8 mouse cellular contexts compared by ENCODE assay signal in the genomic region with DNA sequence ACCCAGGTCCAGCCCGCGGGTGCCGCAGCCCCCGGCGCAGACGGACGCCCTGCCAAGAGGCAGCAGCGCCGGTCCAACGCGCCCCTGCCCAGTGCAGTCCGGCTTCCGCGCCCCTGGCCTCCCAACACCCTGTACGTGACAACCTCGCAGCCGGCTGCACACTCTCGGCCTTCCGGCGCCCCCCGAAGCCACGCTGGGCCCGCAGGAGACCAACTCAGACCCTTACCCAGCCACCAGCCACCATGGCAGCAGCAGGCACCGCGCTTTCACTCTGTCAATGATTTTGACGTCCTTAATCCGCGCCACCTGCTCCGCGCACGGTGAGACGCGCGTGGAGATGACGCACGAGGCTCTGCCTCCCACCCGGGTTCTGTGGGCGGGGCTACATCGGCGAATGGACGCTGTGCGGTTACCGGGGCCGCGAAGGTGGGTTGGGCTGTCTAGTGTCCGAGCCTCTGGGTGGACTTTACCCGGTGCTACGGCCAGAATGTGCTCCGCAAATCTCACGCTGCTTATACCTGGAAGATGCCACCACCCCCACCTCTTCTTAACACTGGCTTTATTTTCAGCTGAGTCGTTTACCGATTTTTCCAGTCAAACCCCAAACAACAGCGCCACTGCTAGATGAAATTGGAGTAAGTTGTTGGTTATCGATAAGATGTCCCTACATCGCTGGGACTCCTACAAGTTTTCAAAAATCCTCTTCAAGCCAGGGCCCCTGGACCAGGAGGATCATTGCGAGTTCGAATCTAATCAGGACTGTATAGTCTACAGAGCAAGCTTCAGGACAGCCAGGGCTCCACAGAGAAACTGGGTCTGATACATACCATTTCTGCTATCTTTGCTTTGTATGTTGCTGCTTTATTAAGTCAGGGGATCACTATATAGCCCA. TPM values are rescaled to one million over a fixed set of nuclear protein-coding genes. Genes with fewer than 3 reads are reported as not detected.
DNase-seq lines count a peak whose midpoint lies in the region; ATAC-seq and TF ChIP-seq lines count a peak whose summit lies in the region.

Gene Rmdn3, minus strand, starts transcription at position 354 of the 892 bp plus-strand sequence.

- H3K4me1 ChIP-seq in erythroblast, embryonic 14.5 days (ENCODE audit: control insufficient read depth), result peaks cover 56% of the 10 kb centered on the region
- H3K4me1 ChIP-seq in heart, embryonic 12.5 days (replicated peaks), result peaks cover 36% of the 10 kb centered on the region
- peaks cover 11% of the 10 kb centered on the region; the same call in 1 of the 2 replicates for H3K4me1 ChIP-seq in kidney, postnatal 0 days (replicated peaks; ENCODE audit: insufficient read depth, low read length)
- peaks cover 23% of the 10 kb centered on the region for H3K4me1 ChIP-seq in liver, embryonic 11.5 days (replicated peaks; ENCODE audit: control insufficient read depth, insufficient read depth, low read length)
- H3K4me1 ChIP-seq in stomach, embryonic 14.5 days (ENCODE audit: control insufficient read depth, insufficient read depth, low read length), result peaks cover 9% of the 10 kb centered on the region

- peak within 1 kb of the TSS; percentile 98 for H3K9ac ChIP-seq in heart, embryonic 12.5 days
- peak within 1 kb of the TSS; percentile 89 for H3K9ac ChIP-seq in kidney, postnatal 0 days (ENCODE audit: low read depth, low read length)
- peak within 1 kb of the TSS; percentile 91 for H3K9ac ChIP-seq in liver, embryonic 11.5 days (ENCODE audit: low read depth, low read length)
- H3K9ac ChIP-seq in stomach, embryonic 14.5 days (replicated peaks; ENCODE audit: low read depth, low read length), result peak within 1 kb of the TSS; percentile 71

- H3K4me2 ChIP-seq in heart, embryonic 12.5 days, result peak within 1 kb of the TSS; percentile 96
- H3K4me2 ChIP-seq in kidney, postnatal 0 days (ENCODE audit: low read length), result peak within 1 kb of the TSS; percentile 88
- peak within 1 kb of the TSS; percentile 73 for H3K4me2 ChIP-seq in liver, embryonic 11.5 days
- peak within 1 kb of the TSS; percentile 97 for H3K4me2 ChIP-seq in stomach, embryonic 14.5 days (replicated peaks; ENCODE audit: low read depth, low read length)

- peak within 1 kb of the TSS; percentile 97 for H3K4me3 ChIP-seq in C2C12 (ENCODE audit: insufficient read depth, poor library complexity, severe bottlenecking)
- peak within 1 kb of the TSS; percentile 79 for H3K4me3 ChIP-seq in erythroblast, embryonic 14.5 days (replicated peaks)
- peak within 1 kb of the TSS; percentile 97 for H3K4me3 ChIP-seq in heart, embryonic 12.5 days
- peak within 1 kb of the TSS; percentile 80 for H3K4me3 ChIP-seq in kidney, postnatal 0 days (replicated peaks; ENCODE audit: low read depth, low read length)
- H3K4me3 ChIP-seq in liver, embryonic 11.5 days (ENCODE audit: low read depth, low read length), result peak within 1 kb of the TSS; percentile 94
- peak within 1 kb of the TSS; percentile 81 for H3K4me3 ChIP-seq in stomach, embryonic 14.5 days (ENCODE audit: low read depth, low read length)

- H3K27me3 ChIP-seq in C2C12 (ENCODE audit: control insufficient read depth, insufficient read depth, insufficient read length), result no peaks in the 10 kb centered on the region
- peaks cover 12% of the 10 kb centered on the region for H3K27me3 ChIP-seq in erythroblast, embryonic 14.5 days (ENCODE audit: control insufficient read depth)
- no peaks in the 10 kb centered on the region for H3K27me3 ChIP-seq in heart, embryonic 12.5 days (replicated peaks)
- no peaks in the 10 kb centered on the region for H3K27me3 ChIP-seq in kidney, postnatal 0 days (ENCODE audit: insufficient read depth, low read length)
- H3K27me3 ChIP-seq in liver, embryonic 11.5 days (replicated peaks; ENCODE audit: control insufficient read depth, insufficient read depth, low read length), result no peaks in the 10 kb centered on the region
- H3K27me3 ChIP-seq in stomach, embryonic 14.5 days (ENCODE audit: control insufficient read depth, insufficient read depth, low read length), result no peaks in the 10 kb centered on the region

- TF ChIP-seq CTCF in C2C12 (IDR thresholded peaks at IDR 0.05; ENCODE audit: control insufficient read depth, insufficient read depth, insufficient read length), result no peak
- no peak for TF ChIP-seq CTCF in brain, embryonic 14.5 days (IDR thresholded peaks at IDR 0.05; ENCODE audit: borderline replicate concordance, extremely low read depth, insufficient read depth, insufficient read length)
- TF ChIP-seq CTCF in kidney, postnatal 0 days (IDR thresholded peaks at IDR 0.05; ENCODE audit: low read depth), result no peak; the same call in 1 of the 2 replicates

- peak within 1 kb of the TSS; percentile 86 for H3ac ChIP-seq in C2C12 (ENCODE audit: control insufficient read depth, insufficient read length, low read depth)

- under 1% methylated on average over 56 of the region's 57 CpGs for WGBS in heart, embryonic 12.5 days
- under 1% methylated on average over 57 of the region's 57 CpGs for WGBS in kidney, postnatal 0 days
- WGBS in liver, embryonic 11.5 days, result under 1% methylated on average over 57 of the region's 57 CpGs
- under 1% methylated on average over 57 of the region's 57 CpGs for WGBS in stomach, embryonic 14.5 days

- peak; percentile 87 for ATAC-seq in heart, embryonic 12.5 days (ENCODE audit: insufficient number of reproducible peaks, low FRiP score)
- peak; percentile 89 for ATAC-seq in kidney, postnatal 0 days (replicated peaks; ENCODE audit: low FRiP score, low read depth)
- peak; percentile 67 for ATAC-seq in liver, embryonic 11.5 days (replicated peaks; ENCODE audit: low FRiP score)
- ATAC-seq in stomach, embryonic 14.5 days (ENCODE audit: insufficient number of reproducible peaks, insufficient read depth, low FRiP score, low read depth), result peak; percentile 86

- H3K9me3 ChIP-seq in erythroblast, embryonic 14.5 days (ENCODE audit: control insufficient read depth, low read length), result no peaks in the 10 kb centered on the region
- no peaks in the 10 kb centered on the region for H3K9me3 ChIP-seq in heart, embryonic 12.5 days (replicated peaks)
- H3K9me3 ChIP-seq in kidney, postnatal 0 days (replicated peaks; ENCODE audit: low read length), result no peaks in the 10 kb centered on the region
- H3K9me3 ChIP-seq in liver, embryonic 11.5 days (ENCODE audit: control insufficient read depth, low read length), result no peaks in the 10 kb centered on the region
- no peaks in the 10 kb centered on the region for H3K9me3 ChIP-seq in stomach, embryonic 14.5 days (ENCODE audit: control insufficient read depth, low read depth, low read length)

- H3K27ac ChIP-seq in heart, embryonic 12.5 days (ENCODE audit: poor library complexity, severe bottlenecking), result peak within 1 kb of the TSS; percentile 76
- H3K27ac ChIP-seq in kidney, postnatal 0 days, result peak within 1 kb of the TSS; percentile 72
- H3K27ac ChIP-seq in liver, embryonic 11.5 days (ENCODE audit: low read depth, low read length), result peak within 1 kb of the TSS; percentile 94
- H3K27ac ChIP-seq in stomach, embryonic 14.5 days (ENCODE audit: low read length), result no peak within 1 kb of the TSS

- peaks cover 34% of the 10 kb centered on the region for H3K79me2 ChIP-seq in C2C12 (ENCODE audit: control insufficient read depth, insufficient read depth)

- peak; percentile 52; the same call in 1 of the 2 replicates for TF ChIP-seq POLR2A in brain, embryonic 14.5 days (IDR thresholded peaks at IDR 0.05; ENCODE audit: borderline replicate concordance, extremely low read depth, insufficient read depth, insufficient read length, poor library complexity, severe bottlenecking)

- H3K79me3 ChIP-seq in C2C12 (ENCODE audit: low read depth), result peaks cover 12% of the 10 kb centered on the region

- DNase-seq in brain, embryonic 14.5 days (ENCODE audit: low read depth), result peak; percentile 98
- DNase-seq in kidney, postnatal 0 days (ENCODE audit: low spot score), result peak; percentile 95
- DNase-seq in liver, embryonic 11.5 days (ENCODE audit: low spot score), result peak; percentile 92
- DNase-seq in naive thymus-derived CD4-positive, alpha-beta T cell, adult 2 months (ENCODE audit: low read depth), result peak; percentile 94

- peaks cover 25% of the 10 kb centered on the region for H3K36me3 ChIP-seq in C2C12 (ENCODE audit: control insufficient read depth, insufficient read depth)
- H3K36me3 ChIP-seq in erythroblast, embryonic 14.5 days (ENCODE audit: control insufficient read depth), result peaks cover 29% of the 10 kb centered on the region
- H3K36me3 ChIP-seq in heart, embryonic 12.5 days, result peaks cover 23% of the 10 kb centered on the region
- H3K36me3 ChIP-seq in kidney, postnatal 0 days (ENCODE audit: insufficient read depth, low read length), result peaks cover 10% of the 10 kb centered on the region; the same call in 1 of the 2 replicates
- peaks cover 13% of the 10 kb centered on the region for H3K36me3 ChIP-seq in liver, embryonic 11.5 days (ENCODE audit: control insufficient read depth, insufficient read depth, low read length)
- H3K36me3 ChIP-seq in stomach, embryonic 14.5 days (ENCODE audit: control insufficient read depth, insufficient read depth, low read length), result peaks cover 15% of the 10 kb centered on the region

TF ChIP-seq in C2C12, 6 proteins besides CTCF, POLR2A, EP300 and RAD21:
- TF ChIP-seq MAX (IDR thresholded peaks at IDR 0.05), result peak; percentile 90
- TF ChIP-seq USF1 (IDR thresholded peaks at IDR 0.05; ENCODE audit: low read depth), result no peak

RNA-seq across cellular contexts. Expression of gene Rmdn3, which starts in this region (rescaled TPM):
- polyA plus RNA-seq in C2C12 (2012; fragmentation: generic; extraction: Trizol), result 21.8 TPM
- polyA plus RNA-seq in brain, embryonic 14.5 days (2012; rRNA removed), result 35.3 and 35.4 TPM in 2 replicates
- 4.4 and 6.3 TPM in 2 replicates for polyA plus RNA-seq in erythroblast, embryonic 14.5 days (2012)
- 29.2 and 31.0 TPM in 2 replicates for polyA plus RNA-seq in heart, embryonic 12.5 days (2016; fragmentation: Nextera tagmentation; extraction: Ambion mirVana)
- 35.0 and 36.2 TPM in 2 replicates for polyA plus RNA-seq in kidney, postnatal 0 days (2015; fragmentation: Nextera tagmentation; extraction: Ambion mirVana)
- 75.7 and 80.6 TPM in 2 replicates for polyA plus RNA-seq in liver, embryonic 11.5 days (2014; fragmentation: Nextera tagmentation; extraction: Ambion mirVana)
- 34.9 and 35.2 TPM in 2 replicates for polyA plus RNA-seq in stomach, embryonic 14.5 days (2014; fragmentation: Nextera tagmentation; extraction: Ambion mirVana)
